Mouse (Mus musculus) kidney, embryonic 14.5 days (tissue): Measurements from ENCODE around the gene Zfp518a. TPM values are rescaled to one million over a fixed set of nuclear protein-coding genes. Genes with fewer than 3 reads are reported as not detected.
A peak's percentile ranks its signal among the peaks of the same experiment; 100 is the strongest.

Experiments used
- ATAC-seq: fragments of 200-750 bp; cut with Nextera tagmentation; 2 replicates; pipeline ENCODE4 v1.8.0; 2017; ENCODE audit warnings: moderate number of reproducible peaks, mild to moderate bottlenecking, moderate TSS enrichment, moderate library complexity; ENCODE audit not compliant: low FRiP score, low TSS enrichment
- H3K27ac ChIP-seq: fragments of 300-500 bp; sonication (generic); 2 replicates; pipeline ENCODE4 v1.5.1; 2014; ENCODE audit warnings: low read depth, mild to moderate bottlenecking, low read length, moderate library complexity, mixed read lengths
- H3K27me3 ChIP-seq: fragments of 300-500 bp; sonication (generic); 2 replicates; pipeline ENCODE4 v1.6.1; 2014; ENCODE audit warnings: mild to moderate bottlenecking, low read length; ENCODE audit not compliant: control insufficient read depth, insufficient read depth
- H3K36me3 ChIP-seq: fragments of 300-500 bp; sonication (generic); 2 replicates; pipeline ENCODE4 v1.6.1; 2014; ENCODE audit warnings: low read length, mixed read lengths; ENCODE audit not compliant: control insufficient read depth, insufficient read depth
- H3K4me1 ChIP-seq: fragments of 300-500 bp; sonication (generic); 2 replicates; pipeline ENCODE4 v1.6.1; 2014; ENCODE audit warnings: low read length, mixed read lengths; ENCODE audit not compliant: control insufficient read depth, insufficient read depth
- H3K4me2 ChIP-seq: fragments of 300-500 bp; sonication (generic); replicated peaks from 2 replicates; pipeline ENCODE4 v1.6.1; 2014; ENCODE audit warnings: low read depth, mild to moderate bottlenecking, low read length
- H3K4me3 ChIP-seq: fragments of 300-500 bp; sonication (generic); 2 replicates; pipeline ENCODE4 v1.5.1; 2014; ENCODE audit warnings: mild to moderate bottlenecking, low read length
- H3K9ac ChIP-seq: fragments of 300-500 bp; sonication (generic); 2 replicates; pipeline ENCODE4 v1.6.1; 2014; ENCODE audit warnings: low read depth, mild to moderate bottlenecking, low read length, moderate library complexity
- H3K9me3 ChIP-seq: fragments of 300-500 bp; sonication (generic); 2 replicates; pipeline ENCODE4 v1.6.1; 2016; ENCODE audit warnings: low read length; ENCODE audit not compliant: control insufficient read depth
- WGBS: fragments of 180-500 bp; shearing (Covaris S2); extraction: QIAGEN DNeasy Blood & Tissue Kit; methylation state at CpG from one replicate; pipeline ENCODE4 v1.1.7; 2014; 5-methylcytosine and 5-hydroxymethylcytosine counted together
- polyA plus RNA-seq: library from polyadenylated mRNA; unstranded; fragments of >200 nt; fragmentation: Nextera tagmentation; extraction: Ambion mirVana; gene quantifications from 2 replicates; pipeline ENCODE4 v1.2.1, GENCODE M21; 2014

Gene Zfp518a
- polyA plus RNA-seq, 1 experiment from 2014 or later: 19.0 TPM

GRCm38 (mm10) chr19:40888887-40889286 lies 5.6 kb upstream of the Zfp518a start:
- no peak overlapping the region for H3K27ac ChIP-seq
- H3K9me3 ChIP-seq: peaks cover 3% of the 10 kb centered on the region; the same call in 1 of the 2 replicates
- ATAC-seq: no peak
- no peaks in the 10 kb centered on the region for H3K36me3 ChIP-seq
- H3K4me2 ChIP-seq: no peak overlapping the region
- no peaks in the 10 kb centered on the region for H3K4me1 ChIP-seq
- WGBS: 94% methylated on average over 1 of the region's 1 CpGs
- H3K9ac ChIP-seq: no peak overlapping the region
- H3K4me3 ChIP-seq: no peak overlapping the region
- peaks cover 43% of the 10 kb centered on the region for H3K27me3 ChIP-seq

- H3K27ac ChIP-seq: peak overlapping the region; percentile 93
- H3K27me3 ChIP-seq: peaks cover 21% of the 10 kb centered on the region
- peaks cover 6% of the 10 kb centered on the region; the same call in 1 of the 2 replicates for H3K9me3 ChIP-seq
- H3K36me3 ChIP-seq: peaks cover under 1% of the 10 kb centered on the region; the same call in 1 of the 2 replicates
- peak; percentile 61 for ATAC-seq
- no peaks in the 10 kb centered on the region for H3K4me1 ChIP-seq
- WGBS: 53% methylated on average over 21 of the region's 21 CpGs
- peak overlapping the region; percentile 52 for H3K4me2 ChIP-seq
- peak overlapping the region; percentile 68 for H3K9ac ChIP-seq
- H3K4me3 ChIP-seq: peak overlapping the region; percentile 82
Observed at GRCm38 (mm10) chr19:40894071-40894506, 416 bp upstream of the Zfp518a start.

GRCm38 (mm10) chr19:40895393-40895703 lies 843 bp downstream of the Zfp518a start:
- no peak for ATAC-seq
- H3K27me3 ChIP-seq: peaks cover 14% of the 10 kb centered on the region
- H3K36me3 ChIP-seq: peaks cover 3% of the 10 kb centered on the region; the same call in 1 of the 2 replicates
- H3K9ac ChIP-seq: peak overlapping the region; percentile 68
- WGBS: 3% methylated on average over 6 of the region's 6 CpGs
- H3K4me2 ChIP-seq: peak overlapping the region; percentile 52
- H3K4me1 ChIP-seq: no peaks in the 10 kb centered on the region
- H3K4me3 ChIP-seq: peak overlapping the region; percentile 82
- H3K9me3 ChIP-seq: peaks cover 6% of the 10 kb centered on the region; the same call in 1 of the 2 replicates
- peak overlapping the region; percentile 93; the same call in 1 of the 2 replicates for H3K27ac ChIP-seq

- Histone ChIP-seq H3K9me3 (no peaks in the 10 kb centered on the region), H3K9ac (no peak overlapping the region), H3K27ac (no peak overlapping the region), H3K4me1 (no peaks in the 10 kb centered on the region), H3K36me3 (no peaks in the 10 kb centered on the region), H3K27me3 (no peaks in the 10 kb centered on the region), H3K4me3 (no peak overlapping the region), H3K4me2 (no peak overlapping the region)
- no peak for ATAC-seq
- WGBS: 72% methylated on average over 9 of the region's 9 CpGs
Observed at GRCm38 (mm10) chr19:40931581-40932369, 37.3 kb downstream of the Zfp518a start.

GRCm38 (mm10) chr19:40935376-40935775 lies 40.9 kb downstream of the Zfp518a start:
- Histone ChIP-seq H3K9me3 (peaks cover 7% of the 10 kb centered on the region; the same call in 1 of the 2 replicates), H3K4me3 (no peak overlapping the region), H3K4me1 (no peaks in the 10 kb centered on the region), H3K9ac (no peak overlapping the region), H3K27me3 (no peaks in the 10 kb centered on the region), H3K27ac (no peak overlapping the region), H3K36me3 (no peaks in the 10 kb centered on the region), H3K4me2 (no peak overlapping the region)
- WGBS: 45% methylated on average over 8 of the region's 8 CpGs
- ATAC-seq: no peak

GRCm38 (mm10) chr19:40936038-40936437 lies 41.5 kb downstream of the Zfp518a start:
- Histone ChIP-seq H3K4me1 (no peaks in the 10 kb centered on the region), H3K4me3 (no peak overlapping the region), H3K9me3 (peaks cover 7% of the 10 kb centered on the region; the same call in 1 of the 2 replicates), H3K36me3 (no peaks in the 10 kb centered on the region), H3K27me3 (no peaks in the 10 kb centered on the region), H3K27ac (no peak overlapping the region), H3K9ac (no peak overlapping the region), H3K4me2 (no peak overlapping the region)
- WGBS: 45% methylated on average over 5 of the region's 5 CpGs
- no peak for ATAC-seq

DNA sequence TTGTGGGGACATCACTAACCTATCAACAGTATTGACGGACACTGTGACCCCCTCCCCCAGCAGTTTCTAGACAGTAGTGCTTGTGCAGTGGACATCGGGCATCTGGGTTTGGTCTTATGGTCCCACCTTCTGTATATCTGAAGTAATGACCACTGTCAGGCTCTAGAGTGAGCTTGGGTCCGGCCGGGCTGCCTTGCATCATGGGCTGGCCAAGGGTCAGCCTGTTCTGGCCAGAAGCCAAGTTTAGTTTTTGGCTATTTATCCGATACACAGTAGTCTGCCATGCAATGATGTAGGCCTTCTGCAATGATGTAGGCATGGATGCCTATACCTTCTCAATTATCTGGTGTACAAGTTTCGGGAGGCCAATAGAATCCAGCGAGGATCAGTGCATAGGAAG lies 49.0 kb downstream of the Zfp518a start:
- Histone ChIP-seq H3K9ac (no peak overlapping the region), H3K9me3 (peaks cover 7% of the 10 kb centered on the region; the same call in 1 of the 2 replicates), H3K27ac (no peak overlapping the region), H3K27me3 (no peaks in the 10 kb centered on the region), H3K4me1 (no peaks in the 10 kb centered on the region), H3K4me3 (no peak overlapping the region), H3K36me3 (no peaks in the 10 kb centered on the region), H3K4me2 (no peak overlapping the region)
- WGBS: 90% methylated on average over 7 of the region's 7 CpGs
- no peak for ATAC-seq

- Histone ChIP-seq H3K4me2 (no peak overlapping the region), H3K4me3 (no peak overlapping the region), H3K36me3 (no peaks in the 10 kb centered on the region), H3K4me1 (no peaks in the 10 kb centered on the region), H3K27me3 (no peaks in the 10 kb centered on the region), H3K27ac (no peak overlapping the region), H3K9me3 (no peaks in the 10 kb centered on the region), H3K9ac (no peak overlapping the region)
- 83% methylated on average over 4 of the region's 4 CpGs for WGBS
- ATAC-seq: no peak
Observed at GRCm38 (mm10) chr19:40946937-40947577, 52.6 kb downstream of the Zfp518a start.

DNA sequence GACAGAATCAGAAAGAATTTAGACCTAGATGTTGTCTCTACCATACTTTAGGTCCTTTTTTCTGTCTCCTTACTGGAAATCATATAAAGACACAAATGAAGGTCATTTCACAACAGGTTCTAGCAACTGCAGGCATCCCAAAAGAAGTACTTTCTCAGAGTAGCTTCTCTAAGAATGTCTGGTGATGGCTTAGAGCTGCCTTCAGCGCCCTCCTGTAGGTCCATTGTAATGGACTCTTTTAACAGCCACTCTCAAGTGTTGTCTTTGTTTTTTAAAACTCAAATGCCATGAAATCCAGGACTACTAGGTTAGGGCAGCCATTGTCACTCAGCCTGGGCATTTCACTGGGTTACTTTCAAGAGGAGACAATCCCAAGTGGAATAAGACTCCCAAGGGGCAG lies 64.5 kb downstream of the Zfp518a start:
- Histone ChIP-seq H3K4me3 (no peak overlapping the region), H3K4me1 (no peaks in the 10 kb centered on the region), H3K9ac (no peak overlapping the region), H3K36me3 (no peaks in the 10 kb centered on the region), H3K27ac (no peak overlapping the region), H3K4me2 (no peak overlapping the region), H3K27me3 (no peaks in the 10 kb centered on the region), H3K9me3 (no peaks in the 10 kb centered on the region)
- ATAC-seq: no peak
- WGBS: 51% methylated on average over 1 of the region's 1 CpGs
